Mouse (Mus musculus) thymus, adult 2 months (tissue): ENCODE data around the gene Ky. TPM values are rescaled to one million over a fixed set of nuclear protein-coding genes. Genes with fewer than 3 reads are reported as not detected.

Experiments used
- DNase-seq: peaks from one replicate; pipeline ENCODE4 v3.0.0; 2021
- H3K27ac ChIP-seq: fragments of 200-500 bp; 2 replicates; pipeline ENCODE4 v1.5.1; 2012; ENCODE audit warnings: low read length, control low read depth; ENCODE audit not compliant: control insufficient read depth, insufficient read depth
- H3K27me3 ChIP-seq: fragments of 200-500 bp; 2 replicates; pipeline ENCODE4 v1.6.1; 2012; ENCODE audit warnings: mild to moderate bottlenecking, low read length, moderate library complexity, mixed read lengths; ENCODE audit not compliant: control insufficient read depth, insufficient read depth
- H3K36me3 ChIP-seq: fragments of 200-500 bp; 2 replicates; pipeline ENCODE4 v1.6.1; 2012; ENCODE audit warnings: mild to moderate bottlenecking, low read length, moderate library complexity; ENCODE audit not compliant: control insufficient read depth, insufficient read depth
- H3K4me1 ChIP-seq: fragments of 200-500 bp; replicated peaks from 2 replicates; pipeline ENCODE4 v1.6.1; 2012; ENCODE audit warnings: low read length; ENCODE audit not compliant: control insufficient read depth, insufficient read depth
- H3K4me3 ChIP-seq: fragments of 200-500 bp; 2 replicates; pipeline ENCODE4 v1.5.1; 2012; ENCODE audit warnings: mild to moderate bottlenecking, low read length, control low read depth, moderate library complexity; ENCODE audit not compliant: control insufficient read depth, insufficient read depth
- CTCF ChIP-seq: fragments of 200-500 bp; IDR thresholded peaks from 2 replicates; pipeline ENCODE4 v1.5.1; 2012; ENCODE audit warnings: mild to moderate bottlenecking, control low read depth, low read length, moderate library complexity, borderline replicate concordance; ENCODE audit not compliant: control insufficient read depth, poor library complexity, insufficient read depth; ENCODE audit errors: extremely low read depth
- POLR2A ChIP-seq: fragments of 200-500 bp; IDR thresholded peaks from 2 replicates; pipeline ENCODE4 v1.6.1; 2012; ENCODE audit warnings: mild to moderate bottlenecking, low read length, control low read depth, moderate library complexity; ENCODE audit not compliant: control insufficient read depth, poor library complexity, insufficient read depth; ENCODE audit errors: extremely low read depth
- WGBS: fragments of 180-500 bp; shearing (Covaris S2); methylation state at CpG from one replicate; pipeline ENCODE4 v1.1.7; 2018; 5-methylcytosine and 5-hydroxymethylcytosine counted together
- polyA plus RNA-seq: library from polyadenylated mRNA; depleted of rRNA; stranded (reverse); fragments of >200 nt; gene quantifications from 2 replicates; pipeline ENCODE4 v1.2.3, GENCODE M21; 2012

Gene Ky
- polyA plus RNA-seq, 1 experiment = 0.89 TPM

- Histone ChIP-seq H3K4me3 (no peak overlapping the region), H3K4me1 (no peaks in the 10 kb centered on the region; the same call in 1 of the 2 replicates), H3K36me3 (no peaks in the 10 kb centered on the region), H3K27me3 (no peaks in the 10 kb centered on the region), H3K27ac (no peak overlapping the region)
- DNase-seq = no peak
- TF ChIP-seq POLR2A (no peak), CTCF (no peak)
Observed at GRCm38 (mm10) chr9:102499746-102500145, 5.8 kb upstream of the Ky start.

GRCm38 (mm10) chr9:102501113-102501512, 4.4 kb upstream of the Ky start:
- H3K4me3 ChIP-seq = no peak overlapping the region
- H3K27ac ChIP-seq = no peak overlapping the region
- no peaks in the 10 kb centered on the region; the same call in 1 of the 2 replicates for H3K4me1 ChIP-seq
- no peak for DNase-seq
- no peaks in the 10 kb centered on the region for H3K27me3 ChIP-seq
- H3K36me3 ChIP-seq = no peaks in the 10 kb centered on the region
- WGBS = 75% methylated on average over 4 of the region's 4 CpGs
- TF ChIP-seq POLR2A (no peak), CTCF (no peak)

GRCm38 (mm10) chr9:102502015-102502633, 3.4 kb upstream of the Ky start:
- H3K4me3 ChIP-seq = no peak overlapping the region
- no peaks in the 10 kb centered on the region; the same call in 1 of the 2 replicates for H3K4me1 ChIP-seq
- WGBS = 85% methylated on average over 11 of the region's 11 CpGs
- no peak for DNase-seq
- no peaks in the 10 kb centered on the region for H3K27me3 ChIP-seq
- H3K36me3 ChIP-seq = no peaks in the 10 kb centered on the region
- no peak overlapping the region for H3K27ac ChIP-seq
- TF ChIP-seq POLR2A = no peak
- TF ChIP-seq CTCF = no peak

- Histone ChIP-seq H3K4me1 (no peaks in the 10 kb centered on the region), H3K36me3 (no peaks in the 10 kb centered on the region), H3K4me3 (no peak overlapping the region), H3K27me3 (no peaks in the 10 kb centered on the region), H3K27ac (no peak overlapping the region)
- TF ChIP-seq CTCF (no peak), POLR2A (no peak)
- 79% methylated on average over 3 of the region's 3 CpGs for whole genome bisulfite sequencing
- no peak for DNase-seq
Observed at GRCm38 (mm10) chr9:102504716-102505378, 703 bp upstream of the Ky start.

- Histone ChIP-seq H3K36me3 (no peaks in the 10 kb centered on the region), H3K27me3 (no peaks in the 10 kb centered on the region), H3K4me1 (no peaks in the 10 kb centered on the region), H3K4me3 (no peak overlapping the region), H3K27ac (no peak overlapping the region)
- WGBS = 82% methylated on average over 3 of the region's 3 CpGs
- no peak for DNase-seq
- TF ChIP-seq CTCF = no peak
- no peak for TF ChIP-seq POLR2A
Observed at GRCm38 (mm10) chr9:102508315-102508714, 2.8 kb downstream of the Ky start.

GRCm38 (mm10) chr9:102511423-102511822, 5.9 kb downstream of the Ky start:
- WGBS = 58% methylated on average over 8 of the region's 8 CpGs
- no peaks in the 10 kb centered on the region for H3K36me3 ChIP-seq
- no peaks in the 10 kb centered on the region for H3K27me3 ChIP-seq
- H3K4me3 ChIP-seq = no peak overlapping the region
- no peak for TF ChIP-seq CTCF
- TF ChIP-seq POLR2A = no peak
- no peaks in the 10 kb centered on the region for H3K4me1 ChIP-seq
- H3K27ac ChIP-seq = no peak overlapping the region
- DNase-seq = no peak
